Mouse (Mus musculus) macrophage (primary cell): Measurements from ENCODE around the gene Sfxn1. TPM values are rescaled to one million over a fixed set of nuclear protein-coding genes. Genes with fewer than 3 reads are reported as not detected.

Source experiments
- H3K27ac ChIP-seq: fragments of 350-480 bp; formaldehyde crosslinking; 2 replicates; pipeline ENCODE4 v1.9.0; 2021
- H3K36me3 ChIP-seq: fragments of 350-480 bp; formaldehyde crosslinking; 2 replicates; pipeline ENCODE4 v1.9.0; 2021; ENCODE audit errors: inconsistent target
- H3K4me3 ChIP-seq: fragments of 350-480 bp; formaldehyde crosslinking; 2 replicates; pipeline ENCODE4 v1.9.0; 2021; ENCODE audit errors: inconsistent target
- H3K79me2 ChIP-seq: fragments of 350-480 bp; formaldehyde crosslinking; 2 replicates; pipeline ENCODE4 v1.9.0; 2021; ENCODE audit errors: inconsistent target
- WGBS: methylation state at CpG from one replicate; pipeline ENCODE4 v1.1.7; 2026; ENCODE audit warnings: inconsistent platforms; ENCODE audit not compliant: missing documents; 5-methylcytosine and 5-hydroxymethylcytosine counted together
- polyA plus RNA-seq: library from polyadenylated mRNA; stranded (reverse); fragments of 250-400 nt; gene quantifications from 3 replicates; pipeline ENCODE4 v1.2.4, GENCODE M21; 2018; ENCODE audit warnings: inconsistent platforms

Sfxn1 gene
- polyA plus RNA-seq, 1 experiment from 2014 or later = 20.3 TPM

DNA sequence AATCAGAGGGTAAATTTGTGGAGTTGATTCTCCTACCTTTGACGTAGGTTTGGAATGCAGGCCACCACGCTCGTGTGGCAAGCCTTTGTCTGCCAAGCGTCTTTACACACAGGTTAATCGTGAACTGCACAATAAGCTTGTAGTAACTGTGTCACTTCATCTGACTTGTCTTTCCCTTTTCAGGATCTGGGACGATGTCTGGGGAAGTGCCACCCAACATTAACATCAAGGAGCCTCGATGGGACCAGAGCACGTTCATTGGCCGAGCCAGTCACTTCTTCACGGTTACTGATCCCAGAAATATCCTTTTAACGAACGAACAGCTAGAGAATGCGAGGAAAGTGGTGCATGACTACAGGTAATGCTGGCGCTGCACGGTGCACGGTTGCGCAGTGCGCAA lies 13.6 kb downstream of the Sfxn1 start:
- Histone ChIP-seq H3K4me3 (no peak overlapping the region), H3K79me2 (peaks cover 24% of the 10 kb centered on the region; the same call in 1 of the 2 replicates), H3K36me3 (peaks cover 29% of the 10 kb centered on the region; the same call in 1 of the 2 replicates), H3K27ac (no peak overlapping the region)
- 97% methylated on average over 18 of the region's 18 CpGs for WGBS

- peaks cover 74% of the 10 kb centered on the region for H3K36me3 ChIP-seq
- no peaks in the 10 kb centered on the region for H3K79me2 ChIP-seq
- H3K4me3 ChIP-seq = no peak overlapping the region
- H3K27ac ChIP-seq = no peak overlapping the region
- WGBS = 97% methylated on average over 6 of the region's 6 CpGs
Observed at GRCm38 (mm10) chr13:54091719-54092118, 20.1 kb downstream of the Sfxn1 start.

DNA sequence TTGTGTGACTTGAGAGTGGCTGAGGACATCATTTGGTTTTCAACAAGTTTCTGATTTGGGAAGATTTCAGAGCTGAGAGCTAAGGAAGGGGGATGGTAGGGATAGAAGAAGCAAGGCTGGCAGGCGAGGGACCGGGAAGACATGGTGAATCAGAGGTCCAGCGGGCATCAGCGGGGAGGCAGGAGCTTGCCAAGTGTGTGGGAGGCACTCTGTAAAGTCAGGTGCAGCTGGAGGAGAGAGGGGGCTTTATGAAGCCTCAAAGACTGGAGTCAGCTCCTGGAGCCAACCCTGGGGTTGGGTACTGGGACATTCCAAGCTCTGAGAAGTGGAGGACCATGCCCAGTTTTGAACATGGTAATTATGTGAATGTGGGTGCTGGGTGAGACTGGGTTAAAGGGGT lies 22.7 kb downstream of the Sfxn1 start:
- 83% methylated on average over 4 of the region's 4 CpGs for WGBS

GRCm38 (mm10) chr13:54094963-54095362 lies 23.3 kb downstream of the Sfxn1 start:
- no peak overlapping the region for H3K4me3 ChIP-seq
- H3K27ac ChIP-seq = no peak overlapping the region
- 96% methylated on average over 6 of the region's 6 CpGs for WGBS
- peaks cover 44% of the 10 kb centered on the region for H3K36me3 ChIP-seq
- H3K79me2 ChIP-seq = no peaks in the 10 kb centered on the region

More for the DNA sequence above, 22.7 kb downstream of the Sfxn1 start:
- Histone ChIP-seq H3K4me3 (no peak overlapping the region), H3K79me2 (no peaks in the 10 kb centered on the region), H3K27ac (no peak overlapping the region), H3K36me3 (peaks cover 50% of the 10 kb centered on the region)

GRCm38 (mm10) chr13:54095721-54096120 lies 24.1 kb downstream of the Sfxn1 start:
- Histone ChIP-seq H3K27ac (no peak overlapping the region), H3K79me2 (no peaks in the 10 kb centered on the region), H3K4me3 (no peak overlapping the region), H3K36me3 (peaks cover 42% of the 10 kb centered on the region)
- WGBS = 94% methylated on average over 8 of the region's 8 CpGs

- Histone ChIP-seq H3K79me2 (no peaks in the 10 kb centered on the region), H3K36me3 (peaks cover 27% of the 10 kb centered on the region; the same call in 1 of the 2 replicates), H3K4me3 (no peak overlapping the region), H3K27ac (no peak overlapping the region)
- 94% methylated on average over 4 of the region's 4 CpGs for WGBS
Observed at GRCm38 (mm10) chr13:54097227-54097626, 25.6 kb downstream of the Sfxn1 start.

- Histone ChIP-seq H3K27ac (no peak overlapping the region), H3K79me2 (no peaks in the 10 kb centered on the region), H3K36me3 (peaks cover 22% of the 10 kb centered on the region; the same call in 1 of the 2 replicates), H3K4me3 (no peak overlapping the region)
- WGBS = 93% methylated on average over 6 of the region's 6 CpGs
Observed at GRCm38 (mm10) chr13:54097797-54098196, 26.1 kb downstream of the Sfxn1 start.

DNA sequence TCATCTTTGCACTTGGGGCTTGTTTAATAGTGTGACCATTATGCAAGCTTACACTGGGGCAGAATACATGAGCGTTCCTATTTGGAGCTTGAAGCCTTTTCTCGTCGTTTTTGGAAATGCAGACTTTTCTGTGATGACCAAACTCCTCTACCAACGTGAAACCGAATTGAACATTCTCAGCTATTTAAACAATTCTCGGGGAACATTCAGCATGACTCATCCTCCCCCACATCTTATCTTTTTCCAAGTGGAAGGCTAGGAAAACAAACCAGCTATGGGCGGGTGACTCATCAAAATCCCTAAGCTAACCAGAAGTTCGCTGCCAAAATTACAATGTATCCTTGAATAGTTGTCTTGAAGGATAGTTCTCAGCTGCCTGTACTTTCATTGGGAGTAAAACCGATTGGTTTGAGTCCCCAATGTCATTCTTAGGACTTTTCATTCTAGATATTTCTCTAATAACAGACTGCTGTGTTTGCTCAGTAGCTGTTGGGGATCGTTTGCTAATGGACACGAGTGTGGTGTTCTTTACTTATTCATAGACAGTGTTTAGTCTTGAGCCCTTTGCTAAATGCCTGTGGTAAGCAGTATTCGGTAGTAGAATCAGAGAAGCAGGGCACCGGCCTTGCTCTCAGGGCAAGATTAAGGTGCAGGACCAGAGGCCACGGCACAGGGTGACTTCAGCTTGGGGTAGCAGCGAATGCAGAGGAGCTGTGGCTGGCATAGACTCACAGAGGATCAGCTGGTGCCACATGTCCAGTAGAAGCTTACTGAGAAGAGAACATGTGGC lies 29.6 kb downstream of the Sfxn1 start:
- no peak overlapping the region for H3K4me3 ChIP-seq
- H3K36me3 ChIP-seq = peaks cover 13% of the 10 kb centered on the region; the same call in 1 of the 2 replicates
- no peaks in the 10 kb centered on the region for H3K79me2 ChIP-seq
- no peak overlapping the region for H3K27ac ChIP-seq
- 92% methylated on average over 15 of the region's 15 CpGs for WGBS

DNA sequence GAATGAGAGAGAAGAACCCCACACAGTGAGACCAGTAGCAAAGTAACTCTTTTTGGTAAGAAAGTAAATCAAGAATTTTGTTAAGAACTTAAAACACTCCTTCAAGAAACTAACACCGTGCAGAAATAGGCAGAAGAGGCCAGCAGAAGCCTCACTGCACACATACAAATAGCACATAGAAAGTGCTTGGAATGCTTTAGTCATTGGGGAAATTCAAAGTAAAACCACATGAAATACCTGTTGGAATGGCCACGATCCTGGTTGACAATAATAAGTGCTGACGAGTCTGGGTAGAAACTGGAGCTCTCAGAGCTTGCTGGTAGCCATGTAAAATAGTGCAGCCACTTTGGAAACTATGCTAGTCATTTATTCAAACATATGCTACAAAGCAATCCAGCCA lies 30.4 kb downstream of the Sfxn1 start:
- Histone ChIP-seq H3K79me2 (no peaks in the 10 kb centered on the region), H3K27ac (no peak overlapping the region), H3K4me3 (no peak overlapping the region), H3K36me3 (peaks cover 12% of the 10 kb centered on the region; the same call in 1 of the 2 replicates)
- 97% methylated on average over 3 of the region's 3 CpGs for WGBS

DNA sequence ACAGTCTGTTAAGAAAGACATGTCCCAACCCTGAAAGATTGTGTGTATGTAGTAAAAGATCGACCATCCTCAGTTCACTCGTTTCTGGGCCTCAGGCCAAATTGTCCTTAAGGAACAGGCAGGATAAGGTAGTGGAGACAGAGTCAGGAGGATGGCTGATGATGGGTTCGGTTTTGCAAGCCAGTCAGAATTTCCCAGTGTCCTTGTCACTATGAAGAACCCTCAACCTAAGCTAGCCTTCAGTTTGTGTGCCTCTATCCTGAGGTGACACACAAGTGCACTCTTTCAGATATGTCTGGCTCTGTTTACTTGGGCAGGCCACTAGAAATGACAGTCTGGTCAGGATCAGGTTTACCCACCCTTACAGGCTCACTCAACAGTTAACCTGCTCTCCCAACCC lies 31.6 kb downstream of the Sfxn1 start:
- 94% methylated on average over 3 of the region's 3 CpGs for WGBS
- Histone ChIP-seq H3K27ac (no peak overlapping the region), H3K36me3 (peaks cover 20% of the 10 kb centered on the region; the same call in 1 of the 2 replicates), H3K79me2 (no peaks in the 10 kb centered on the region), H3K4me3 (no peak overlapping the region)

GRCm38 (mm10) chr13:54103866-54104265 lies 32.2 kb downstream of the Sfxn1 start:
- H3K4me3 ChIP-seq = no peak overlapping the region
- 85% methylated on average over 10 of the region's 10 CpGs for WGBS
- H3K27ac ChIP-seq = no peak overlapping the region
- no peaks in the 10 kb centered on the region for H3K79me2 ChIP-seq
- H3K36me3 ChIP-seq = peaks cover 20% of the 10 kb centered on the region; the same call in 1 of the 2 replicates

DNA sequence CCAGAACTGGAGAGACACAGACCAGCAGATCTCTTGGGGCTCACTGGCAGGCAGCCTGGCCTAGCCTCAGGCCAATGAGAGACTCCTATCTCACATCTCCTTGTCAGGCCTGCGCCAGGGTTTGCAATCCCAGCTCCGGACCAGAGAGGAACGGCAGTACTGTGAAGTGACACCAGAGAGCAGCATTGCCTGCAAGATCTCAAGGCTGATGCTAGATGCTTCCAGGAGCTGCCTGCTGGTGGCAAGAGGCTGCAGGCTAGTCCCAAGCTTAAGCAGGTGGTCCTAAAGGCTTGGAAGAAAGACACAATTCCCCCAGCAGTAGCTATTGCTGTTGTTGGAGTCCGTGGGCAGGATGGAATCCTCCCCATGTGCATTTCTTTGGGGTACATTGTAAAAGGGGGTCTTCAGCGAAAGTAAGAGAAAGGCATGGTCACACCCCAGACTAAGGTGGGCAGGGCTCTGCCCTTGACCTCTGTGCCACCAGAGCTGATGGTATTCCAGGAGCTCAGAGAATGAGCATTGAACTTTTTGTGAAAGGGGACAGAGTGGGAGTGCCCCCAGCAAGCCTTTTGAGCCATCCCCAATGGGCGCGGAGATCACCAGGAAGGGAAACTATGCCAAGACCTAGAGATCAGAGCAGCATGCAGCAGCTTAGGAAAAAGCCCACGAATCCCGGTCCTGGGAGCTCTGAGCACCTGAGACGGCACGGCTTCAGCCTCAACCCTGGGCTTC lies 42.3 kb downstream of the Sfxn1 start:
- WGBS = 54% methylated on average over 10 of the region's 11 CpGs
- H3K4me3 ChIP-seq = no peak overlapping the region
- H3K79me2 ChIP-seq = no peaks in the 10 kb centered on the region
- H3K27ac ChIP-seq = no peak overlapping the region
- no peaks in the 10 kb centered on the region for H3K36me3 ChIP-seq

GRCm38 (mm10) chr13:54114931-54115330 lies 43.3 kb downstream of the Sfxn1 start:
- WGBS = 15% methylated on average over 5 of the region's 5 CpGs

DNA sequence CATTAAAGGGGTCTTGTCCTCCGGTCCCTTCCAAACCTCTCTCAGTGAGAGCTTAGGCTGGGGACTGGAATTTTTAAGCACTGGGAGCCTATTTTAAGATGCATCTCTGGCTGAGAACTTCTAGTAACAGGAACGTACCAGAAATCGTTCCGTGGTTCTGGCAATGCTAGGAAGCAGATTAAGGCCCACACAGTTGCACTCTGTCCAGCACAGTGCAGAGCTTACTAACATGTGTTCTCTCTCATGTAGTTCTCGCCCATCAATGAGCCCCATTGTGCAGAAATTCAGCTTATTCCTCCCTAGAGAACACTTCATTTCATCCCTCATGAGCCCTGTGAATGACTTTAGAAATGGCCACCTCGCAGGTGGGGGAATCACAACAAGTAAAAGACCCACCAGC lies 44.1 kb downstream of the Sfxn1 start:
- WGBS = 95% methylated on average over 6 of the region's 6 CpGs
- no peak overlapping the region for H3K27ac ChIP-seq
- H3K4me3 ChIP-seq = no peak overlapping the region
- H3K36me3 ChIP-seq = no peaks in the 10 kb centered on the region
- H3K79me2 ChIP-seq = no peaks in the 10 kb centered on the region

More at GRCm38 (mm10) chr13:54114931-54115330, 43.3 kb downstream of the Sfxn1 start:
- H3K79me2 ChIP-seq = no peaks in the 10 kb centered on the region
- no peak overlapping the region for H3K27ac ChIP-seq
- H3K4me3 ChIP-seq = no peak overlapping the region
- no peaks in the 10 kb centered on the region for H3K36me3 ChIP-seq

DNA sequence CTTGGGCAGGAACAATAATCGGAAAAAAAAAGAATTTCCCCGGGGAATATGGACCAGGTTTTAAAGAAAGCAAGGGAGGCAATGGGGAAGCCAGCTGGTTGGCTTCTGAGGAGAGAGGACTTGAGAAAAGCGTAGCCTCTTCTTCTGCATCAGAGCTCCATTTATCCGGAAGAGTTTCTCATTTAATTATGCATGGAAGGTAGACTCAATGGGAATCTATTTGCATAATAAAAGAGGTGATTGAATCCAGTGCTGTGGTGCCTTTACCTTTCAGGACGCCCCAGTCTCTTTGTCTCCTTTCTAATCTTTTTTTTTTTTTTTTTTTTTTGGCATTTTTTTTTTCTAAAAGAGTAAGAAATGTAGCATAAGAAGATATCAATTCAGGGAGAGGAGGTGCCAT lies 46.7 kb downstream of the Sfxn1 start:
- 84% methylated on average over 4 of the region's 5 CpGs for WGBS

More for the DNA sequence above, 46.7 kb downstream of the Sfxn1 start:
- H3K4me3 ChIP-seq = no peak overlapping the region
- no peaks in the 10 kb centered on the region for H3K79me2 ChIP-seq
- H3K27ac ChIP-seq = no peak overlapping the region
- no peaks in the 10 kb centered on the region for H3K36me3 ChIP-seq
